Mouse (Mus musculus): ENCODE results near the gene Crim1. TPM values are rescaled to one million over a fixed set of nuclear protein-coding genes. Genes with fewer than 3 reads are reported as not detected.

The Crim1 gene
- polyA plus RNA-seq, 1 experiment from 2014 or later, result 2.6 TPM

GRCm38 (mm10) chr17:78361939-78362728, 162.1 kb downstream of the Crim1 start:
- no peak overlapping the region for H3K9ac ChIP-seq (ENCODE audit: low read length)
- H3K27me3 ChIP-seq (ENCODE audit: control insufficient read depth, insufficient read depth, low read length), result no peaks in the 10 kb centered on the region
- no peak overlapping the region for H3K4me2 ChIP-seq (ENCODE audit: low read length)
- peaks cover 0 to 5% of the 10 kb centered on the region in 2 experiments; a peak in 3 of 4 replicates for H3K4me1 ChIP-seq (ENCODE audit: control insufficient read depth in 2 of 2, insufficient read depth in 2 of 2, low read length in 2 of 2)
- H3K9me3 ChIP-seq (ENCODE audit: control insufficient read depth, low read length), result no peaks in the 10 kb centered on the region
- H3K27ac ChIP-seq (replicated peaks in 1 of 2; ENCODE audit: control insufficient read depth in 1 of 2, insufficient read depth in 1 of 2, low read depth in 2 of 2, low read length in 2 of 2), result peak overlapping the region; percentile 56 to 57
- WGBS, result 66% methylated on average over 13 of the region's 13 CpGs
- no peaks in the 10 kb centered on the region for H3K36me3 ChIP-seq (ENCODE audit: control insufficient read depth, insufficient read depth, low read length)
- H3K4me3 ChIP-seq (ENCODE audit: control insufficient read depth in 1 of 2, insufficient read depth in 1 of 2, low read depth in 1 of 2, low read length in 2 of 2), result no peak overlapping the region
- ATAC-seq (ENCODE audit: insufficient number of reproducible peaks, insufficient read depth, low FRiP score, low read depth), result no peak; the same call in 1 of the 2 replicates

- Histone ChIP-seq H3K36me3 (ENCODE audit: control insufficient read depth, insufficient read depth, low read length) (0 out of 2 replicates have a peak, but pooled peaks cover 5% of the 10 kb centered on the region), H3K9me3 (ENCODE audit: control insufficient read depth, low read length) (no peaks in the 10 kb centered on the region), H3K27ac (replicated peaks in 1 of 2; ENCODE audit: control insufficient read depth in 1 of 2, insufficient read depth in 1 of 2, low read depth in 2 of 2, low read length in 2 of 2) (no peak overlapping the region), H3K27me3 (ENCODE audit: control insufficient read depth, insufficient read depth, low read length) (no peaks in the 10 kb centered on the region), H3K4me1 (ENCODE audit: control insufficient read depth in 2 of 2, insufficient read depth in 2 of 2, low read length in 2 of 2) (peaks cover 0 to 5% of the 10 kb centered on the region in 2 experiments; a peak in 3 of 4 replicates), H3K4me3 (ENCODE audit: control insufficient read depth in 1 of 2, insufficient read depth in 1 of 2, low read depth in 1 of 2, low read length in 2 of 2) (no peak overlapping the region), H3K4me2 (ENCODE audit: low read length) (no peak overlapping the region), H3K9ac (ENCODE audit: low read length) (no peak overlapping the region)
- 79% methylated on average over 23 of the region's 23 CpGs for WGBS
- ATAC-seq (ENCODE audit: insufficient number of reproducible peaks, insufficient read depth, low FRiP score, low read depth), result no peak
These were observed 164.7 kb downstream of the Crim1 start for GRCm38 (mm10) chr17:78364555-78365302.

GRCm38 (mm10) chr17:78366070-78366469, 166.0 kb downstream of the Crim1 start:
- Histone ChIP-seq H3K36me3 (ENCODE audit: control insufficient read depth, insufficient read depth, low read length) (peaks cover 5% of the 10 kb centered on the region; the same call in 1 of the 2 replicates), H3K9ac (ENCODE audit: low read length) (no peak overlapping the region), H3K27ac (replicated peaks in 1 of 2; ENCODE audit: control insufficient read depth in 1 of 2, insufficient read depth in 1 of 2, low read depth in 2 of 2, low read length in 2 of 2) (no peak overlapping the region), H3K4me1 (ENCODE audit: control insufficient read depth in 2 of 2, insufficient read depth in 2 of 2, low read length in 2 of 2) (peaks cover 0 to 5% of the 10 kb centered on the region in 2 experiments; a peak in 1 of 4 replicates), H3K4me3 (ENCODE audit: control insufficient read depth in 1 of 2, insufficient read depth in 1 of 2, low read depth in 1 of 2, low read length in 2 of 2) (no peak overlapping the region), H3K9me3 (ENCODE audit: control insufficient read depth, low read length) (no peaks in the 10 kb centered on the region), H3K4me2 (ENCODE audit: low read length) (no peak overlapping the region), H3K27me3 (ENCODE audit: control insufficient read depth, insufficient read depth, low read length) (no peaks in the 10 kb centered on the region)
- no peak for ATAC-seq (ENCODE audit: insufficient number of reproducible peaks, insufficient read depth, low FRiP score, low read depth)
- WGBS, result 76% methylated on average over 7 of the region's 7 CpGs

- Histone ChIP-seq H3K9me3 (ENCODE audit: control insufficient read depth, low read length) (no peaks in the 10 kb centered on the region), H3K4me2 (ENCODE audit: low read length) (no peak overlapping the region), H3K27me3 (ENCODE audit: control insufficient read depth, insufficient read depth, low read length) (no peaks in the 10 kb centered on the region), H3K27ac (replicated peaks in 1 of 2; ENCODE audit: control insufficient read depth in 1 of 2, insufficient read depth in 1 of 2, low read depth in 2 of 2, low read length in 2 of 2) (no peak overlapping the region), H3K9ac (ENCODE audit: low read length) (no peak overlapping the region), H3K36me3 (ENCODE audit: control insufficient read depth, insufficient read depth, low read length) (peaks cover 9% of the 10 kb centered on the region; the same call in 1 of the 2 replicates), H3K4me1 (ENCODE audit: control insufficient read depth in 2 of 2, insufficient read depth in 2 of 2, low read length in 2 of 2) (no peaks in the 10 kb centered on the region; a peak in 1 of 4 replicates), H3K4me3 (ENCODE audit: control insufficient read depth in 1 of 2, insufficient read depth in 1 of 2, low read depth in 1 of 2, low read length in 2 of 2) (no peak overlapping the region)
- ATAC-seq (ENCODE audit: insufficient number of reproducible peaks, insufficient read depth, low FRiP score, low read depth), result no peak
- WGBS, result 76% methylated on average over 8 of the region's 8 CpGs
These were observed 168.4 kb downstream of the Crim1 start for GRCm38 (mm10) chr17:78368481-78368880.

- Histone ChIP-seq H3K27ac (replicated peaks in 1 of 2; ENCODE audit: control insufficient read depth in 1 of 2, insufficient read depth in 1 of 2, low read depth in 2 of 2, low read length in 2 of 2) (no peak overlapping the region), H3K4me1 (ENCODE audit: control insufficient read depth in 2 of 2, insufficient read depth in 2 of 2, low read length in 2 of 2) (peaks cover 0 to 3% of the 10 kb centered on the region in 2 experiments; a peak in 1 of 4 replicates), H3K4me2 (ENCODE audit: low read length) (no peak overlapping the region), H3K36me3 (ENCODE audit: control insufficient read depth, insufficient read depth, low read length) (peaks cover 16% of the 10 kb centered on the region; the same call in 1 of the 2 replicates), H3K9ac (ENCODE audit: low read length) (no peak overlapping the region), H3K9me3 (ENCODE audit: control insufficient read depth, low read length) (no peaks in the 10 kb centered on the region), H3K27me3 (ENCODE audit: control insufficient read depth, insufficient read depth, low read length) (no peaks in the 10 kb centered on the region), H3K4me3 (ENCODE audit: control insufficient read depth in 1 of 2, insufficient read depth in 1 of 2, low read depth in 1 of 2, low read length in 2 of 2) (no peak overlapping the region)
- no peak for ATAC-seq (ENCODE audit: insufficient number of reproducible peaks, insufficient read depth, low FRiP score, low read depth)
- 59% methylated on average over 1 of the region's 1 CpGs for WGBS
These were observed 170.4 kb downstream of the Crim1 start for GRCm38 (mm10) chr17:78370445-78370844.

GRCm38 (mm10) chr17:78373174-78373573, 173.1 kb downstream of the Crim1 start:
- Histone ChIP-seq H3K4me2 (ENCODE audit: low read length) (no peak overlapping the region), H3K27me3 (ENCODE audit: control insufficient read depth, insufficient read depth, low read length) (no peaks in the 10 kb centered on the region), H3K36me3 (ENCODE audit: control insufficient read depth, insufficient read depth, low read length) (peaks cover 27% of the 10 kb centered on the region; the same call in 1 of the 2 replicates), H3K27ac (replicated peaks in 1 of 2; ENCODE audit: control insufficient read depth in 1 of 2, insufficient read depth in 1 of 2, low read depth in 2 of 2, low read length in 2 of 2) (no peak overlapping the region), H3K4me3 (ENCODE audit: control insufficient read depth in 1 of 2, insufficient read depth in 1 of 2, low read depth in 1 of 2, low read length in 2 of 2) (no peak overlapping the region), H3K9me3 (ENCODE audit: control insufficient read depth, low read length) (no peaks in the 10 kb centered on the region), H3K4me1 (ENCODE audit: control insufficient read depth in 2 of 2, insufficient read depth in 2 of 2, low read length in 2 of 2) (peaks cover 4 to 5% of the 10 kb centered on the region in 2 experiments; a peak in 2 of 4 replicates), H3K9ac (ENCODE audit: low read length) (no peak overlapping the region)
- 88% methylated on average over 6 of the region's 6 CpGs for whole genome bisulfite sequencing
- no peak for ATAC-seq (ENCODE audit: insufficient number of reproducible peaks, insufficient read depth, low FRiP score, low read depth)

- Histone ChIP-seq H3K9ac (ENCODE audit: low read length) (no peak overlapping the region), H3K27me3 (ENCODE audit: control insufficient read depth, insufficient read depth, low read length) (no peaks in the 10 kb centered on the region), H3K4me1 (ENCODE audit: control insufficient read depth in 2 of 2, insufficient read depth in 2 of 2, low read length in 2 of 2) (peaks cover 4 to 5% of the 10 kb centered on the region in 2 experiments; a peak in 2 of 4 replicates), H3K4me3 (ENCODE audit: control insufficient read depth in 1 of 2, insufficient read depth in 1 of 2, low read depth in 1 of 2, low read length in 2 of 2) (no peak overlapping the region), H3K36me3 (ENCODE audit: control insufficient read depth, insufficient read depth, low read length) (peaks cover 34% of the 10 kb centered on the region; the same call in 1 of the 2 replicates), H3K27ac (replicated peaks in 1 of 2; ENCODE audit: control insufficient read depth in 1 of 2, insufficient read depth in 1 of 2, low read depth in 2 of 2, low read length in 2 of 2) (no peak overlapping the region), H3K4me2 (ENCODE audit: low read length) (no peak overlapping the region), H3K9me3 (ENCODE audit: control insufficient read depth, low read length) (no peaks in the 10 kb centered on the region)
- ATAC-seq (ENCODE audit: insufficient number of reproducible peaks, insufficient read depth, low FRiP score, low read depth), result no peak
- WGBS, result 87% methylated on average over 8 of the region's 8 CpGs
These were observed 173.8 kb downstream of the Crim1 start for GRCm38 (mm10) chr17:78373849-78374248.
